Mouse (Mus musculus) small intestine, adult 10 weeks (tissue): ENCODE data around the gene Rab14. TPM values are rescaled to one million over a fixed set of nuclear protein-coding genes. Genes with fewer than 3 reads are reported as not detected.

Source experiments
- polyA plus RNA-seq: library from polyadenylated mRNA; stranded (reverse); fragments of 350-450 nt; fragmentation: Illumina TruSeq; extraction: RNeasy Lipid Tissue Mini Kit (QIAGEN cat#74804); gene quantifications from one replicate; pipeline ENCODE4 v1.2.3, GENCODE M21; 2014; ENCODE audit warnings: low replicate concordance

Rab14 gene
- 298 TPM for polyA plus RNA-seq

DNA sequence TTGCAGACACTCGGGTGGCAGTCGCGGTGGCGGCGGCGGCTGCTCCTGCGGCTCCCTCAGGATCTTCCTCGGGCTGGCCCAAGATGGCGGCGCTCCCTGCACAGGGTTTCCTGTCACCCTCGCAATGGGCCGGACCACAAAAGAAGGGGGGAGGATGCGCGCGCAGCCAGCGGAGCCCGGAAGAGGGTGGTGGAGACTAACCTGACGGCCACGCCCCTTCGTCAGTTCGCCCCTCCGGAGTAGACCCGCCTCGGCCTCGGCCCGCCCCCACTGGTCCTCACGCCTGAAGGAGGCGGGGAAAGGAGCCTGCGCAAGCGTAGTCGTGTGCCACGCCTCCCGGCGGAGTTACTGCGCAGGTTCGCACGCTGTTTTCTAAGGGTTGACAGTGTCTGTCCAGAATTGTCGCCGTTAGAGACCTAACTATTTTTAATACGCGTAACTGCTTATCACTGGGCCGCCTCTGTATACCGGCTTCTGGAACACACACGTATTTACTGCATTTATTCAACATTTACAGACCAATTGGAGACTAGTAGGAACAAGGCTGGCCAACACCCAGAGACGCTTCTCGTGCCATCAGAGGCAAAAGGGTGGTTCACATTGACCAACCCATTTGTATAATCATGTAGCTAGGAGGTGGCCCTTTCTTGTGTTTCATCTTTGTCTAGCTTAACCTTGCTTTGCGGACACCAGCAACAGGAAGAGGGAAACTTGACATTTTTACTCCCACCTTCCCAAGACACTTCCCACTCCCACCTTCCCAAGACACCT lies at the start of gene Rab14:
TSS of gene Rab14 (minus strand) at position 223 of the 771 bp plus-strand sequence.

Other genes with a start within 250 kb of the Rab14 start
- 1.7 TPM for gene Traf1, start 239.3 kb downstream of the Rab14 start, polyA plus RNA-seq
- not detected for gene Hc, start 139.7 kb downstream of the Rab14 start, polyA plus RNA-seq
- 1.1 TPM for gene AI182371, start 99.6 kb downstream of the Rab14 start, polyA plus RNA-seq
- gene Cntrl, start 91.6 kb downstream of the Rab14 start, polyA plus RNA-seq = 33.2 TPM
- gene Gsn, start 55.3 kb upstream of the Rab14 start, polyA plus RNA-seq = 3.5 TPM
- gene Stom, start 135.9 kb upstream of the Rab14 start, polyA plus RNA-seq = 53.5 TPM
- not detected for gene 4930568D16Rik, start 166.6 kb upstream of the Rab14 start, polyA plus RNA-seq
- gene 4930402F06Rik, start 196.1 kb upstream of the Rab14 start, polyA plus RNA-seq = not detected